Mouse (Mus musculus) forebrain, embryonic 14.5 days (tissue): ENCODE results near the gene Tesc. TPM values are rescaled to one million over a fixed set of nuclear protein-coding genes. Genes with fewer than 3 reads are reported as not detected.

Experiments
- ATAC-seq: fragments of 200-750 bp; cut with Nextera tagmentation; 2 replicates; pipeline ENCODE4 v1.8.0; 2017; ENCODE audit warnings: mild to moderate bottlenecking, moderate library complexity
- DNase-seq: peaks from one replicate; pipeline ENCODE4 v3.0.0-alpha.2; 2015; ENCODE audit warnings: low spot score
- H3K27ac ChIP-seq: fragments of 300-500 bp; sonication (generic); 2 replicates; pipeline ENCODE4 v1.5.1; 2014; ENCODE audit warnings: low read depth, mild to moderate bottlenecking, control low read depth, low read length, moderate library complexity
- H3K27me3 ChIP-seq: fragments of 300-500 bp; sonication (generic); replicated peaks from 2 replicates; pipeline ENCODE4 v1.6.1; 2014; ENCODE audit warnings: low read length, control low read depth, mixed read lengths; ENCODE audit not compliant: control insufficient read depth, insufficient read depth
- H3K36me3 ChIP-seq: fragments of 300-500 bp; sonication (generic); 2 replicates; pipeline ENCODE4 v1.6.1; 2014; ENCODE audit warnings: low read length, control low read depth; ENCODE audit not compliant: control insufficient read depth, insufficient read depth
- H3K4me1 ChIP-seq: fragments of 300-500 bp; sonication (generic); 2 replicates; pipeline ENCODE4 v1.6.1; 2014; ENCODE audit warnings: antibody characterized with exemption, low read length, control low read depth; ENCODE audit not compliant: control insufficient read depth, insufficient read depth
- H3K4me2 ChIP-seq: fragments of 300-500 bp; sonication (generic); 2 replicates; pipeline ENCODE4 v1.6.1; 2014; ENCODE audit warnings: mild to moderate bottlenecking, control low read depth, low read length
- H3K4me3 ChIP-seq: fragments of 300-500 bp; sonication (generic); 2 replicates; pipeline ENCODE4 v1.5.1; 2014; ENCODE audit warnings: low read depth, low read length, control low read depth
- H3K9ac ChIP-seq: fragments of 300-500 bp; sonication (generic); 2 replicates; pipeline ENCODE4 v1.6.1; 2014; ENCODE audit warnings: mild to moderate bottlenecking, low read length, control low read depth, moderate library complexity
- H3K9me3 ChIP-seq: fragments of 300-500 bp; sonication (generic); replicated peaks from 2 replicates; pipeline ENCODE4 v1.6.1; 2016; ENCODE audit warnings: low read length, control low read depth, mixed read lengths; ENCODE audit not compliant: control insufficient read depth
- WGBS: fragments of 180-500 bp; shearing (Covaris S2); extraction: QIAGEN DNeasy Blood & Tissue Kit; methylation state at CpG from one replicate; pipeline ENCODE4 v1.1.7; 2014; 5-methylcytosine and 5-hydroxymethylcytosine counted together
- polyA plus RNA-seq: library from polyadenylated mRNA; unstranded; fragments of >200 nt; fragmentation: Nextera tagmentation; extraction: Ambion mirVana; gene quantifications from 2 replicates; pipeline ENCODE4 v1.2.1, GENCODE M21; 2014

Gene Tesc
- polyA plus RNA-seq: 8.0 and 10.0 TPM in 2 replicates

DNA sequence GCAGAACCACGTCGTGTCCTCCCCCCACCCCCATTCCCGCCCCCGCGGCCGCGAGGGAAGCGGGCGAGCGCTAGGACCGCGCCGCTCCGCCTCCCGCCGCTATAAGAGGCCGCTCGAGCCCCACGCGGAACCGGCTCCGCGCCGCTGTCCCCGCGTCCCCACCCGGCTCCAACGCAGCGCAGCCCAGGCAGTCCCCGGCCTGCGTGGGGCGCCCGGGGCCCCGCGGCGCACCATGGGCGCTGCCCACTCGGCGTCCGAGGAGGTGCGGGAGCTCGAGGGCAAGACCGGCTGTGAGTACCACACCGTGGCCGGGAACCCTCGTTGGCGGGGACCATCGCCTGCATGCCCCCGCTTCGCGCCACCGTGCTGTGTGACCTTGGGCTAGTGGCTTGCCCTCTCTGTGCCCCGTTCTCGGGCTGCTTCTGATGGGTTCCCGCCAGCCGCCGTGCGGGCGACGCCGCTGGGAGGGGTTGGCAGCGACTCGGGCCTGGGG lies at the start of gene Tesc:
Gene Tesc (plus strand): TSS at position 46 of the 493 bp plus-strand sequence.
- ATAC-seq: peak; percentile 29; the same call in 1 of the 2 replicates
- H3K9me3 ChIP-seq: no peaks in the 10 kb centered on the region
- H3K27ac ChIP-seq: peak within 1 kb of the TSS; percentile 48; the same call in 1 of the 2 replicates
- H3K9ac ChIP-seq: peak within 1 kb of the TSS; percentile 62
- peak within 1 kb of the TSS; percentile 99 for H3K4me2 ChIP-seq
- no peak for DNase-seq
- peaks cover 22% of the 10 kb centered on the region for H3K4me1 ChIP-seq
- WGBS: under 1% methylated on average over 45 of the region's 63 CpGs
- H3K36me3 ChIP-seq: no peaks in the 10 kb centered on the region
- peaks cover 48% of the 10 kb centered on the region for H3K27me3 ChIP-seq
- peak within 1 kb of the TSS; percentile 59 for H3K4me3 ChIP-seq

DNA sequence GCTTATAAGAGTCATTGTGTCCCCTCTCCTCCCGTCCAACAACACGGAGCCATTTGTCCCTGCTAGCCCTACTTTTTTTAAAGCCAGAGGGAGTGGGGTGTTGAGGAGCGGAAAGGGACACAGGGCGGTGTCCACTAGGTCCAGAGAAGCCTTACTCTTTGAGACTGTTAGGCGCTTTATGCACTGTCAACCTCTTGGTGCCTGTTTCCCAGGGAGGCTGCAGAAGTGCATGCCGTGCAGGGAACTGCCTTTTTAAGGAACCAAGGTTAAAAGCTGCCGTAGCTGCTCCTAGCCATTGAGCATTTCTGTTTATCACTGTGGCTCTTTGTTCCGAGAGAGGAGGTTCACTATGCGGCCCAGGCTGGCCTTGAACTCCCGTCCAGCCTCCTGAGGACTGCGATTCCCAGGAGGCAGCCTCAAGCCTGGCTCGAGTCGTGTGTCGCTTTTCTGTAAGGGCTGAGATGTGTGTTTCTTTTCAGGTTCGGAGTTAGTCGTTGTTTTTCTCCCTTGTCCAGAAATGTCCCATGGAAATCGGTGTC lies 49.3 kb upstream of the Tesc start:
- Histone ChIP-seq H3K4me3 (peak overlapping the region; percentile 100), H3K4me2 (peak overlapping the region; percentile 83), H3K36me3 (peaks cover 43% of the 10 kb centered on the region), H3K27ac (peak overlapping the region; percentile 63; the same call in 1 of the 2 replicates), H3K9me3 (no peaks in the 10 kb centered on the region), H3K4me1 (peaks cover 19% of the 10 kb centered on the region), H3K9ac (peak overlapping the region; percentile 97), H3K27me3 (no peaks in the 10 kb centered on the region)
- 42% methylated on average over 17 of the region's 17 CpGs for WGBS
- ATAC-seq (no peak), DNase-seq (peak; percentile 13)

DNA sequence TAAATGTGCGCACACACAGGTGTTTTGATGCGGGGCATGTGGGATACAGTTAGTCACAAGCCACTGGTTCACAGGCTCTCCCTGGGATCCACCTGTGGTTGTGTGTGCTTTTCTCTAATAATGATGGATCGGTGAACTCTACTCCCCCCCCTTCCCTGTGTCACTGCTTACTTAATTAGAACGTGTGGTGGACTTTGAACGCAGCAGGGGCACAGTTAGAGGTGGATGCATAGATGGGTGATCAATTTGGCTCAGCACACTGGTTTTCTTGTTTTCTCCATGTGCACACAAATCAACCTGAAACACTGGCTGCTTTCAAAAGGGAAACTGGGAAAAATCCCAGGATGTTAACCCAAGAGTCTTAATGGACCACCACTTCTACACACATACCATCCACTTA lies 48.5 kb upstream of the Tesc start:
- peaks cover 19% of the 10 kb centered on the region for H3K4me1 ChIP-seq
- H3K9me3 ChIP-seq: no peaks in the 10 kb centered on the region
- no peaks in the 10 kb centered on the region for H3K27me3 ChIP-seq
- DNase-seq: peak; percentile 20
- H3K27ac ChIP-seq: no peak overlapping the region
- no peak for ATAC-seq
- peak overlapping the region; percentile 8; the same call in 1 of the 2 replicates for H3K9ac ChIP-seq
- peak overlapping the region; percentile 100 for H3K4me3 ChIP-seq
- peak overlapping the region; percentile 83 for H3K4me2 ChIP-seq
- peaks cover 51% of the 10 kb centered on the region for H3K36me3 ChIP-seq
- WGBS: 34% methylated on average over 5 of the region's 5 CpGs

DNA sequence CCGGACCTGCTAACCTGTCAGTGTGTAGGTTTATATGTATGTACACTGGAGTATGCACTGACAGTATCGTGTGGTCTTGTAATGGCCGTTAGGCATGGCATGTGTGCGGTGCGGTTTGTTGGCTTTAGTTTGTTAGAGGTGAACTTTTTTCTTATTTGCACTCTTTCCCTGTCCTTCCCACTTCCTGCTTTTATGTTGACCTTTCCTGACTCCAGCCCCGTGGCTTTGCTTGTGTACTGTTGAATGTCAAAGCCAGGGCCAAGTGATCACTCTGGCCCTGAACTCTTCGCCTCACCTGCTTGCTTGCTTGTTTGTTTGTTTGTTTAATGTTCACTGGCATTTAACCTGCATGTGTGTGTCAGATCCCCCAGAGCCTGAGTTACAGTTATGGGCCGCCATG lies 46.6 kb upstream of the Tesc start:
- H3K4me3 ChIP-seq: no peak overlapping the region
- H3K9me3 ChIP-seq: no peaks in the 10 kb centered on the region
- H3K27ac ChIP-seq: no peak overlapping the region
- H3K9ac ChIP-seq: no peak overlapping the region
- peaks cover 19% of the 10 kb centered on the region for H3K4me1 ChIP-seq
- H3K4me2 ChIP-seq: no peak overlapping the region
- no peak for DNase-seq
- ATAC-seq: no peak
- H3K36me3 ChIP-seq: peaks cover 70% of the 10 kb centered on the region
- WGBS: 91% methylated on average over 8 of the region's 8 CpGs
- no peaks in the 10 kb centered on the region for H3K27me3 ChIP-seq

DNA sequence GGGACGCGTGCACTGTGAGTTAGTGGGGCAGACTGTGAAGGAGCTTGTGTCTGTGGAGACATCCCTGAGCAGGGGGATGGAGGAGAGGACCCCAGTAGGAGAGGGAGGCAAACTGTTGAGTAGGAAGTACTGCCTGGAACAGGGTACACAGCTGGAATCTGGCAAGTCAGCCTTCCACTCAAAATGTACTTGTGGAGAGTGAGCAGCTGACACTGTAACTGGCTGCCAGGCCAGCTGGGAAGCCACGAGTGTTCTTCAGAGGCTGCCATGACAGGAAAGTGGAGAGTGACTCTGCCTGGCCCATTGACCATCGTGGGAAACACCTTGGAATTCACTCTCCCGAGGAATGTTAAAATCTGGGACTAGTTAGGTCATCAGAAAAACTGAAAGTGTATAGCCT lies 45.6 kb upstream of the Tesc start:
- H3K27ac ChIP-seq: no peak overlapping the region
- WGBS: 89% methylated on average over 5 of the region's 5 CpGs
- DNase-seq (no peak), ATAC-seq (no peak)
- H3K36me3 ChIP-seq: peaks cover 80% of the 10 kb centered on the region
- H3K4me2 ChIP-seq: no peak overlapping the region
- no peaks in the 10 kb centered on the region for H3K27me3 ChIP-seq
- H3K9me3 ChIP-seq: no peaks in the 10 kb centered on the region
- H3K9ac ChIP-seq: no peak overlapping the region
- no peak overlapping the region for H3K4me3 ChIP-seq
- peaks cover 19% of the 10 kb centered on the region for H3K4me1 ChIP-seq

DNA sequence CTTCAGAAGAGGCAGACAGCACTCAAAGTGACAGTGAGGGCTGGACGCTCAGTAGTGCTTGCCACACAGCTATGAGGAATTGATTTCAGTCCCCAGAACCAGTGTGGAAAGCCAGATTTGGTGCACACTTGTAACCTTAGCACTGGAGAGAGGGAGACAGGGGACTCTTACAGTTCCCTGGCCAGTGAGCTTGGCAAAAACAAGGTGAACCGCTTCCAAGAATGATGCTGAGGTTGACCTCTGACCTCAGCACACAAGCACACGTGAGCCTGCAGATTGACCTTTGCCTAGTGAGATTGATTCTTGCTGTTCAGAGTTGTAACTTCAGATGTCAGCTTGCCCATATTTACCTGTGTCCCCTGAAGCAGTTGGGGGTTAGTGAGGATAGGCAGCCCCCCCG lies 41.2 kb upstream of the Tesc start:
- H3K4me3 ChIP-seq: no peak overlapping the region
- H3K4me1 ChIP-seq: no peaks in the 10 kb centered on the region
- no peak overlapping the region for H3K27ac ChIP-seq
- 77% methylated on average over 4 of the region's 4 CpGs for WGBS
- H3K27me3 ChIP-seq: no peaks in the 10 kb centered on the region
- H3K4me2 ChIP-seq: no peak overlapping the region
- no peaks in the 10 kb centered on the region for H3K9me3 ChIP-seq
- ATAC-seq: no peak
- H3K9ac ChIP-seq: no peak overlapping the region
- DNase-seq: no peak
- H3K36me3 ChIP-seq: peaks cover 97% of the 10 kb centered on the region

DNA sequence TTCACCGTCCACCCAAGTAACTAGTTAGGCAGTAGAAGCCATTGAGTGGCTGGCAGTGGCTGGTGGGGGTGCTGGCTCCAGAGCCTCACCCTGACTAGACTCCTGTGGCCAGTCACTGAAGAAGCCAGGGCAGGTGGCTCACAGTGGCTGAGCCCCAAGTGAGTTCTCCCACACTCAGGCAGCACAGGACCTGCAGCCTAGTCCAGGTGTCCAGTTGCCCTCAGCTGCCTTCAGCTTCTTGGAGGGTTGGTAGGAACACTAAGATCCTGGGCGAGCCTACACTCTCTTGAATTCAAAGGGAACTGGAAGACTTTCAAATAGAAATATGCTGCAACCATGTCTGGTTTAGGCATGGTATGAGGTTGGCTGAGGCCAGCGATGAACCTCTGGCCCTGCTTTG lies 39.7 kb upstream of the Tesc start:
- Histone ChIP-seq H3K27me3 (no peaks in the 10 kb centered on the region), H3K27ac (no peak overlapping the region), H3K36me3 (peaks cover 99% of the 10 kb centered on the region), H3K4me2 (no peak overlapping the region), H3K9ac (no peak overlapping the region), H3K9me3 (no peaks in the 10 kb centered on the region), H3K4me1 (no peaks in the 10 kb centered on the region), H3K4me3 (no peak overlapping the region)
- ATAC-seq (no peak), DNase-seq (no peak)
- 98% methylated on average over 3 of the region's 3 CpGs for WGBS

DNA sequence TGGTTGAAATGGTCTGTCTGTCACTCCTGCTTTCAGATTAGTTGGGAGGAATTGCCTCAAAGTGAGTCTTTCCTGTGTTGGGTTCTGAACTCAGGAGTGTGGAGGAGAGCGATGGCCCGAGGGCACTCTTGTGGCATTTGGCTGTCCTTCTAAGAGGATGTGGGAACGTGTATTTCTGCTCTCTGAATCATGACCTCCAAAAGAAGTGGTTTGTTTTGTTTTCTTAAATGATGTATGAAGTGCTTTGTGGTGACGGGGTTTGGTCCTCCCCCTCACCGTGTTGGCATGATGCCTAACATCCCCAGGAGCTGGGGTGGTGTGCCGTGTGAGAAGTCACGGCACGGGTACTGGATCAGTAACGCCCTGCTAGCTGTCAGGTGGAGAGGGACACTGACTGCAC lies 39.2 kb upstream of the Tesc start:
- no peak overlapping the region for H3K4me3 ChIP-seq
- no peaks in the 10 kb centered on the region for H3K9me3 ChIP-seq
- DNase-seq (no peak), ATAC-seq (no peak)
- no peak overlapping the region for H3K27ac ChIP-seq
- no peak overlapping the region for H3K9ac ChIP-seq
- H3K4me2 ChIP-seq: no peak overlapping the region
- no peaks in the 10 kb centered on the region for H3K27me3 ChIP-seq
- no peaks in the 10 kb centered on the region for H3K4me1 ChIP-seq
- peaks cover 98% of the 10 kb centered on the region for H3K36me3 ChIP-seq
- WGBS: 73% methylated on average over 9 of the region's 9 CpGs

DNA sequence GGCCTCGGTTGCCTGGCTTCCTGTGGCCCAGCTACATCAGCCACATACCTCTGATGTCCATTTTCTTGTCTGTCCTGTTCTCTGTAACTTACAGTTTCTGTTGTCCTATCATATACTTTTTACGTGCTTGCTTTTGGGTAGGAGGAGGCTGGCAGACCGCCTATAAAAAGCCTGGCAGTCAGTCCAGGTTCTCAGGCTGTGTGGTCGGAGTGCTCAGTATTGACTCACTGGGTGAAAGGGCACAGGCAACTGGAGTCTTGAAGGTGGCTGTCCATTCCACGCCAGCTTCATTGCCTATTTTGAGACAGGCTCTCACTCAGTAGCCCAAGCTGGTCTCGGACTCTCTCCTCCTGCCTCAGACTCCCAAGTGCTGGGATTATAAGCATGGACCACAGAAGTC lies 37.8 kb upstream of the Tesc start:
- ATAC-seq (no peak), DNase-seq (no peak)
- Histone ChIP-seq H3K36me3 (peaks cover 98% of the 10 kb centered on the region), H3K27me3 (no peaks in the 10 kb centered on the region), H3K9ac (no peak overlapping the region), H3K27ac (no peak overlapping the region), H3K4me3 (no peak overlapping the region), H3K4me1 (no peaks in the 10 kb centered on the region), H3K9me3 (no peaks in the 10 kb centered on the region), H3K4me2 (no peak overlapping the region)
- 89% methylated on average over 6 of the region's 6 CpGs for WGBS
